Mouse (Mus musculus): ENCODE measurements around the gene Tcp11. TPM values are rescaled to one million over a fixed set of nuclear protein-coding genes. Genes with fewer than 3 reads are reported as not detected.

Tcp11 gene
- 1.4 and 1.9 TPM in 2 replicates for polyA plus RNA-seq (2016; fragmentation: Nextera tagmentation; extraction: Ambion mirVana)

GRCm38 (mm10) chr17:28080045-28080816 lies at the start of gene Tcp11:
Tcp11 (minus strand) TSS chr17:28080639.
- 2% methylated on average over 56 of the region's 57 CpGs for whole genome bisulfite sequencing
- Histone ChIP-seq H3K4me3 (peak within 1 kb of the TSS; percentile 53), H3K9ac (replicated peaks) (peak within 1 kb of the TSS; percentile 63), H3K27ac (replicated peaks) (peak within 1 kb of the TSS; percentile 50), H3K9me3 (no peaks in the 10 kb centered on the region), H3K27me3 (peaks cover 49% of the 10 kb centered on the region), H3K4me2 (replicated peaks) (peak within 1 kb of the TSS; percentile 94), H3K36me3 (no peaks in the 10 kb centered on the region), H3K4me1 (peaks cover 23% of the 10 kb centered on the region)
- ATAC-seq (ENCODE audit: low FRiP score, low read depth): peak; percentile 85

GRCm38 (mm10) chr17:28129796-28130195 lies 49.4 kb upstream of the Tcp11 start:
- Histone ChIP-seq H3K36me3 (no peaks in the 10 kb centered on the region), H3K27me3 (peaks cover 10% of the 10 kb centered on the region; the same call in 1 of the 2 replicates), H3K4me1 (peaks cover 5% of the 10 kb centered on the region; the same call in 1 of the 2 replicates), H3K27ac (replicated peaks) (no peak overlapping the region), H3K9ac (replicated peaks) (no peak overlapping the region), H3K4me3 (no peak overlapping the region), H3K4me2 (replicated peaks) (no peak overlapping the region), H3K9me3 (no peaks in the 10 kb centered on the region)
- WGBS: 89% methylated on average over 5 of the region's 5 CpGs
- ATAC-seq (ENCODE audit: low FRiP score, low read depth): no peak

GRCm38 (mm10) chr17:28124368-28124767 lies 43.9 kb upstream of the Tcp11 start:
- H3K4me3 ChIP-seq: no peak overlapping the region
- H3K27ac ChIP-seq (replicated peaks): no peak overlapping the region
- no peaks in the 10 kb centered on the region for H3K9me3 ChIP-seq
- 65% methylated on average over 8 of the region's 8 CpGs for WGBS
- H3K4me2 ChIP-seq (replicated peaks): no peak overlapping the region
- H3K4me1 ChIP-seq: peaks cover 13% of the 10 kb centered on the region
- no peak overlapping the region for H3K9ac ChIP-seq (replicated peaks)
- no peaks in the 10 kb centered on the region for H3K36me3 ChIP-seq
- no peak for ATAC-seq (ENCODE audit: low FRiP score, low read depth)
- no peaks in the 10 kb centered on the region; the same call in 1 of the 2 replicates for H3K27me3 ChIP-seq

- H3K4me3 ChIP-seq: no peak overlapping the region
- peaks cover 13% of the 10 kb centered on the region for H3K4me1 ChIP-seq
- peak overlapping the region; percentile 16 for H3K4me2 ChIP-seq (replicated peaks)
- no peak overlapping the region for H3K27ac ChIP-seq (replicated peaks)
- no peaks in the 10 kb centered on the region for H3K9me3 ChIP-seq
- 14% methylated on average over 7 of the region's 7 CpGs for WGBS
- H3K9ac ChIP-seq (replicated peaks): no peak overlapping the region
- H3K36me3 ChIP-seq: no peaks in the 10 kb centered on the region
- ATAC-seq (ENCODE audit: low FRiP score, low read depth): peak; percentile 38; the same call in 1 of the 2 replicates
- H3K27me3 ChIP-seq: no peaks in the 10 kb centered on the region; the same call in 1 of the 2 replicates
Measured at GRCm38 (mm10) chr17:28123627-28124026, 43.2 kb upstream of the Tcp11 start.

GRCm38 (mm10) chr17:28122949-28123348 lies 42.5 kb upstream of the Tcp11 start:
- no peak overlapping the region for H3K9ac ChIP-seq (replicated peaks)
- H3K4me3 ChIP-seq: no peak overlapping the region
- no peaks in the 10 kb centered on the region for H3K9me3 ChIP-seq
- peak overlapping the region; percentile 16 for H3K4me2 ChIP-seq (replicated peaks)
- H3K27me3 ChIP-seq: no peaks in the 10 kb centered on the region; the same call in 1 of the 2 replicates
- no peaks in the 10 kb centered on the region for H3K36me3 ChIP-seq
- no peak overlapping the region for H3K27ac ChIP-seq (replicated peaks)
- WGBS: 37% methylated on average over 13 of the region's 13 CpGs
- no peak for ATAC-seq (ENCODE audit: low FRiP score, low read depth)
- peaks cover 13% of the 10 kb centered on the region for H3K4me1 ChIP-seq

GRCm38 (mm10) chr17:28120460-28120859 lies 40.0 kb upstream of the Tcp11 start:
- H3K9ac ChIP-seq (replicated peaks): no peak overlapping the region
- H3K27ac ChIP-seq (replicated peaks): no peak overlapping the region
- H3K36me3 ChIP-seq: no peaks in the 10 kb centered on the region
- WGBS: 85% methylated on average over 5 of the region's 5 CpGs
- no peak overlapping the region for H3K4me2 ChIP-seq (replicated peaks)
- no peak for ATAC-seq (ENCODE audit: low FRiP score, low read depth)
- H3K4me1 ChIP-seq: peaks cover 20% of the 10 kb centered on the region
- no peaks in the 10 kb centered on the region for H3K9me3 ChIP-seq
- H3K27me3 ChIP-seq: no peaks in the 10 kb centered on the region; the same call in 1 of the 2 replicates
- no peak overlapping the region for H3K4me3 ChIP-seq

GRCm38 (mm10) chr17:28117451-28118209 lies 37.2 kb upstream of the Tcp11 start:
- Histone ChIP-seq H3K36me3 (0 out of 2 replicates have a peak, but pooled peaks cover under 1% of the 10 kb centered on the region), H3K27ac (replicated peaks) (no peak overlapping the region; the same call in 1 of the 2 replicates), H3K4me1 (peaks cover 7% of the 10 kb centered on the region), H3K4me2 (replicated peaks) (no peak overlapping the region), H3K27me3 (no peaks in the 10 kb centered on the region), H3K4me3 (no peak overlapping the region), H3K9me3 (no peaks in the 10 kb centered on the region), H3K9ac (replicated peaks) (no peak overlapping the region)
- 68% methylated on average over 19 of the region's 19 CpGs for WGBS
- ATAC-seq (ENCODE audit: low FRiP score, low read depth): no peak

GRCm38 (mm10) chr17:28116335-28116734 lies 35.9 kb upstream of the Tcp11 start:
- 53% methylated on average over 9 of the region's 9 CpGs for WGBS
- Histone ChIP-seq H3K27ac (replicated peaks) (peak overlapping the region; percentile 46; the same call in 1 of the 2 replicates), H3K4me2 (replicated peaks) (no peak overlapping the region), H3K4me3 (no peak overlapping the region), H3K27me3 (no peaks in the 10 kb centered on the region), H3K9ac (replicated peaks) (no peak overlapping the region), H3K9me3 (no peaks in the 10 kb centered on the region), H3K36me3 (0 out of 2 replicates have a peak, but pooled peaks cover 4% of the 10 kb centered on the region), H3K4me1 (peaks cover 7% of the 10 kb centered on the region)
- ATAC-seq (ENCODE audit: low FRiP score, low read depth): no peak

- Histone ChIP-seq H3K27ac (replicated peaks) (no peak overlapping the region), H3K9ac (replicated peaks) (no peak overlapping the region), H3K4me3 (no peak overlapping the region), H3K4me2 (replicated peaks) (no peak overlapping the region), H3K4me1 (peaks cover 14% of the 10 kb centered on the region), H3K27me3 (no peaks in the 10 kb centered on the region), H3K36me3 (0 out of 2 replicates have a peak, but pooled peaks cover 4% of the 10 kb centered on the region), H3K9me3 (no peaks in the 10 kb centered on the region)
- 92% methylated on average over 8 of the region's 8 CpGs for WGBS
- ATAC-seq (ENCODE audit: low FRiP score, low read depth): no peak
Measured at GRCm38 (mm10) chr17:28112266-28112665, 31.8 kb upstream of the Tcp11 start.

- H3K9ac ChIP-seq (replicated peaks): peak overlapping the region; percentile 37; the same call in 1 of the 2 replicates
- 4% methylated on average over 14 of the region's 14 CpGs for WGBS
- no peak overlapping the region for H3K4me3 ChIP-seq
- no peaks in the 10 kb centered on the region for H3K9me3 ChIP-seq
- peak; percentile 27; the same call in 1 of the 2 replicates for ATAC-seq (ENCODE audit: low FRiP score, low read depth)
- peak overlapping the region; percentile 23 for H3K4me2 ChIP-seq (replicated peaks)
- H3K4me1 ChIP-seq: peaks cover 17% of the 10 kb centered on the region
- H3K27me3 ChIP-seq: peaks cover 5% of the 10 kb centered on the region; the same call in 1 of the 2 replicates
- peak overlapping the region; percentile 66 for H3K27ac ChIP-seq (replicated peaks)
- H3K36me3 ChIP-seq: 0 out of 2 replicates have a peak, but pooled peaks cover under 1% of the 10 kb centered on the region
Measured at GRCm38 (mm10) chr17:28107275-28107674, 26.8 kb upstream of the Tcp11 start.

GRCm38 (mm10) chr17:28106352-28106751 lies 25.9 kb upstream of the Tcp11 start:
- no peak for ATAC-seq (ENCODE audit: low FRiP score, low read depth)
- Histone ChIP-seq H3K36me3 (no peaks in the 10 kb centered on the region), H3K4me1 (peaks cover 25% of the 10 kb centered on the region), H3K9ac (replicated peaks) (no peak overlapping the region), H3K27ac (replicated peaks) (no peak overlapping the region), H3K9me3 (no peaks in the 10 kb centered on the region), H3K4me3 (no peak overlapping the region), H3K4me2 (replicated peaks) (no peak overlapping the region), H3K27me3 (peaks cover 5% of the 10 kb centered on the region; the same call in 1 of the 2 replicates)
- 77% methylated on average over 6 of the region's 6 CpGs for WGBS

GRCm38 (mm10) chr17:28104416-28104815 lies 24.0 kb upstream of the Tcp11 start:
- no peaks in the 10 kb centered on the region for H3K9me3 ChIP-seq
- peaks cover 23% of the 10 kb centered on the region for H3K4me1 ChIP-seq
- peaks cover 5% of the 10 kb centered on the region; the same call in 1 of the 2 replicates for H3K27me3 ChIP-seq
- H3K27ac ChIP-seq (replicated peaks): no peak overlapping the region
- H3K4me2 ChIP-seq (replicated peaks): no peak overlapping the region
- no peaks in the 10 kb centered on the region for H3K36me3 ChIP-seq
- ATAC-seq (ENCODE audit: low FRiP score, low read depth): no peak
- 89% methylated on average over 6 of the region's 6 CpGs for WGBS
- H3K4me3 ChIP-seq: no peak overlapping the region
- no peak overlapping the region for H3K9ac ChIP-seq (replicated peaks)
